Mouse (Mus musculus): ENCODE measurements around the gene Foxn1.

GRCm38 (mm10) chr11:78420263-78420889, 34.0 kb upstream of the Foxn1 start:
- no peak for TF ChIP-seq ZC3H11A (IDR thresholded peaks at IDR 0.05; ENCODE audit: borderline replicate concordance, low read depth, low read length)
- no peak for TF ChIP-seq HCFC1 (IDR thresholded peaks at IDR 0.05; ENCODE audit: borderline replicate concordance, insufficient read depth, low read length)
- no peak for TF ChIP-seq CHD2 (IDR thresholded peaks at IDR 0.05; ENCODE audit: low read depth, low read length)

Data from ES-E14 (cell line).